Mouse (Mus musculus): ENCODE data around the gene Cd9.

GRCm38 (mm10) chr6:125461325-125461724, 33.3 kb downstream of the Cd9 start:
- no peak for TF ChIP-seq EP300 (optimal IDR thresholded peaks at IDR 0.05)
- no peak for TF ChIP-seq CTCF (IDR thresholded peaks at IDR 0.05; ENCODE audit: low read depth)

All from stomach, postnatal 0 days (tissue).